Mouse (Mus musculus): ENCODE measurements around the gene Yme1l1. TPM values are rescaled to one million over a fixed set of nuclear protein-coding genes. Genes with fewer than 3 reads are reported as not detected.

Gene Yme1l1
- total and polyA plus RNA-seq, 3 experiments: 68.2 to 103 (median 72.9) TPM

DNA sequence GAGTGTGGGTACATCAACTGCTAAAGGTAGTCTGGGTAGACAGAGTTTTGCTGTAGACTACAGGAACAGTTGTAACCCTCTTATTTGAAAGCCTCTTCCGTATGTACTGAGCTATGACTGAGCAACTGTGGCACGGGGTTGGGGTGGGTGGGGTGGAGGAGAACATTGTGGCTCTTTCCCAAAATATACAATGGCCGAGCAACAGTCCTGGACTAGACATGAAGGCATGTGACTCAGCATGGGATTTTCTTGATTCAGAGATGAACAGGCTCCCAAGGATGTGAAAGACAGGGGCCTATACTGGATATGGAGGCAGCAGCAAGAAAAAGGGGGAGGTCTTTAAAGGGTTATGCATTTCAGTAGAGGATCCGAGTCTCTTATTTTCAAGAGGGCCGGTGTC lies 57.5 kb downstream of the Yme1l1 start:
- H3K4me1 ChIP-seq (ENCODE audit: control insufficient read depth in 1 of 2, insufficient read depth in 2 of 2, low read length in 2 of 2): no peaks in the 10 kb centered on the region
- H3K27me3 ChIP-seq (ENCODE audit: control insufficient read depth in 1 of 2, insufficient read depth in 2 of 2, low read length in 2 of 2): peaks cover 0 to 4% of the 10 kb centered on the region in 2 experiments; a peak in 3 of 4 replicates
- H3K9ac ChIP-seq (ENCODE audit: control insufficient read depth, low read depth, low read length, poor library complexity, severe bottlenecking): no peak overlapping the region
- no peak overlapping the region for H3K27ac ChIP-seq (ENCODE audit: control insufficient read depth, low read depth, low read length)
- no peaks in the 10 kb centered on the region for H3K79me2 ChIP-seq (ENCODE audit: control insufficient read depth, insufficient read depth, low read length, poor library complexity)
- DNase-seq (ENCODE audit: low read depth, low spot score): no peak
- no peak for TF ChIP-seq TAL1 (IDR thresholded peaks at IDR 0.05; ENCODE audit: low read length)
- TF ChIP-seq USF2 (IDR thresholded peaks at IDR 0.05; ENCODE audit: borderline replicate concordance in 1 of 2, insufficient read depth in 1 of 2, low read depth in 1 of 2, low read length in 2 of 2): no peak
- TF ChIP-seq RCOR1 (IDR thresholded peaks at IDR 0.05; ENCODE audit: low read depth, low read length): no peak
- no peak for TF ChIP-seq KAT2A (conservative IDR thresholded peaks at IDR 0.05; ENCODE audit: low read depth, low read length)
- no peak for TF ChIP-seq SMC3 (IDR thresholded peaks at IDR 0.05; ENCODE audit: low read depth, low read length)
- TF ChIP-seq MAX (IDR thresholded peaks at IDR 0.05; ENCODE audit: low read length): no peak
- no peak for TF ChIP-seq POLR2A (IDR thresholded peaks at IDR 0.05; ENCODE audit: control insufficient read depth in 1 of 2, insufficient read depth in 1 of 2, low read depth in 1 of 2, low read length in 2 of 2, poor library complexity in 1 of 2)
- no peak for TF ChIP-seq ZMIZ1 (IDR thresholded peaks at IDR 0.05; ENCODE audit: low read depth, low read length)
- no peak for TF ChIP-seq GATA1 (IDR thresholded peaks at IDR 0.05; ENCODE audit: low read depth, low read length)
- TF ChIP-seq UBTF (IDR thresholded peaks at IDR 0.05; ENCODE audit: borderline replicate concordance, insufficient read depth, low read depth, low read length): no peak
- no peak for TF ChIP-seq USF1 (IDR thresholded peaks at IDR 0.05; ENCODE audit: low read depth, low read length)
- TF ChIP-seq E2F4 (IDR thresholded peaks at IDR 0.05; ENCODE audit: borderline replicate concordance, low read depth, low read length): no peak
- no peak for TF ChIP-seq ZNF384 (IDR thresholded peaks at IDR 0.05; ENCODE audit: low read depth, low read length)
- TF ChIP-seq MAFK (IDR thresholded peaks at IDR 0.05; ENCODE audit: borderline replicate concordance, low read depth, low read length): no peak
- TF ChIP-seq POLR2AphosphoS5 (IDR thresholded peaks at IDR 0.05; ENCODE audit: borderline replicate concordance, low read depth, low read length): no peak
- no peak for TF ChIP-seq ELF1 (IDR thresholded peaks at IDR 0.05; ENCODE audit: low read depth, low read length)
- TF ChIP-seq NELFE (IDR thresholded peaks at IDR 0.05; ENCODE audit: low read depth, low read length): no peak
- TF ChIP-seq MAZ (IDR thresholded peaks at IDR 0.05; ENCODE audit: low read depth, low read length): no peak
- no peak for TF ChIP-seq TBP (IDR thresholded peaks at IDR 0.05; ENCODE audit: low read depth, low read length)
- no peak for TF ChIP-seq EP300 (IDR thresholded peaks at IDR 0.05; ENCODE audit: low read depth in 1 of 2, low read length in 2 of 2)
- no peaks in the 10 kb centered on the region for H3K36me3 ChIP-seq (ENCODE audit: control insufficient read depth in 1 of 2, insufficient read depth in 2 of 2, low read length in 2 of 2)
- H3K4me3 ChIP-seq (ENCODE audit: control insufficient read depth in 1 of 2, insufficient read depth in 1 of 2, low read depth in 2 of 2, low read length in 2 of 2): no peak overlapping the region
- H3K9me3 ChIP-seq (replicated peaks; ENCODE audit: insufficient read depth, low read length): no peaks in the 10 kb centered on the region

DNA sequence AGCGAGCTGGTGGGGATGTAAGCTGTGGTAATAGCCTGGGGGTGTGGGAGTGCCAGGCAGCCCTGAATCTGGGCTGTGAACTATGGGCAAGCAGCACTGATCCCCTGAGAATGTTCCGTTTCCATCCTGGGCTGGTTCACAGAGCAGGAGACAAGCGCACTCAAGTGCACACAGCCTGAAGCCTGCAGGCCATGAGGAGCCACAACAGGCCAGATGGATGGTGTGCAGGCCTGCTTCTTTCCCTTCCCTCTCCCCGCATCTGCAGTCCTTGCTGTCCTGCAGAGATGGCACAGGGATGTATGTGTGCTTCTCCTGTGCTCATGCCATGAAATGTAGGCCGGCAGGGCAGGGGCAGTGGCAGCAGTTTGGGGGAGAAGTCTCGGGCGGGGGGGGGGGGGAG lies 69.0 kb downstream of the Yme1l1 start:
- Histone ChIP-seq H3K27ac (ENCODE audit: control insufficient read depth, low read depth, low read length) (no peak overlapping the region), H3K36me3 (ENCODE audit: control insufficient read depth in 1 of 2, insufficient read depth in 2 of 2, low read length in 2 of 2) (no peaks in the 10 kb centered on the region), H3K9me3 (replicated peaks; ENCODE audit: insufficient read depth, low read length) (no peaks in the 10 kb centered on the region), H3K9ac (ENCODE audit: control insufficient read depth, low read depth, low read length, poor library complexity, severe bottlenecking) (no peak overlapping the region), H3K4me1 (ENCODE audit: control insufficient read depth in 1 of 2, insufficient read depth in 2 of 2, low read length in 2 of 2) (no peaks in the 10 kb centered on the region), H3K27me3 (ENCODE audit: control insufficient read depth in 1 of 2, insufficient read depth in 2 of 2, low read length in 2 of 2) (peaks cover 4 to 5% of the 10 kb centered on the region in 2 experiments), H3K79me2 (ENCODE audit: control insufficient read depth, insufficient read depth, low read length, poor library complexity) (no peaks in the 10 kb centered on the region), H3K4me3 (ENCODE audit: control insufficient read depth in 1 of 2, insufficient read depth in 1 of 2, low read depth in 2 of 2, low read length in 2 of 2) (no peak overlapping the region)
- no peak for DNase-seq (ENCODE audit: low read depth, low spot score)
- TF ChIP-seq NELFE (IDR thresholded peaks at IDR 0.05; ENCODE audit: low read depth, low read length) (no peak), ELF1 (IDR thresholded peaks at IDR 0.05; ENCODE audit: low read depth, low read length) (no peak), MAX (IDR thresholded peaks at IDR 0.05; ENCODE audit: low read length) (no peak), CTCF (IDR thresholded peaks at IDR 0.05 in 2 of 3, conservative IDR thresholded peaks at IDR 0.05 in 1 of 3; ENCODE audit: control insufficient read depth in 1 of 3, insufficient read depth in 1 of 3, low read depth in 2 of 3, low read length in 3 of 3, poor library complexity in 1 of 3, severe bottlenecking in 1 of 3) (no peak), POLR2A (IDR thresholded peaks at IDR 0.05; ENCODE audit: control insufficient read depth in 1 of 2, insufficient read depth in 1 of 2, low read depth in 1 of 2, low read length in 2 of 2, poor library complexity in 1 of 2) (no peak), UBTF (IDR thresholded peaks at IDR 0.05; ENCODE audit: borderline replicate concordance, insufficient read depth, low read depth, low read length) (no peak), POLR2AphosphoS5 (IDR thresholded peaks at IDR 0.05; ENCODE audit: borderline replicate concordance, low read depth, low read length) (no peak), BHLHE40 (IDR thresholded peaks at IDR 0.05; ENCODE audit: borderline replicate concordance, low read depth, low read length) (no peak), JUND (IDR thresholded peaks at IDR 0.05; ENCODE audit: low read depth, low read length) (no peak), HCFC1 (IDR thresholded peaks at IDR 0.05; ENCODE audit: low read depth, low read length) (no peak), ZKSCAN1 (IDR thresholded peaks at IDR 0.05; ENCODE audit: low read depth, low read length) (no peak), USF2 (IDR thresholded peaks at IDR 0.05; ENCODE audit: borderline replicate concordance in 1 of 2, insufficient read depth in 1 of 2, low read depth in 1 of 2, low read length in 2 of 2) (no peak), GATA1 (IDR thresholded peaks at IDR 0.05; ENCODE audit: low read depth, low read length) (no peak), MYB (IDR thresholded peaks at IDR 0.05; ENCODE audit: low read depth, low read length) (no peak), MAFK (IDR thresholded peaks at IDR 0.05; ENCODE audit: borderline replicate concordance, low read depth, low read length) (no peak), EP300 (IDR thresholded peaks at IDR 0.05; ENCODE audit: low read depth in 1 of 2, low read length in 2 of 2) (no peak), CHD2 (IDR thresholded peaks at IDR 0.05; ENCODE audit: low read length) (no peak), GABPA (IDR thresholded peaks at IDR 0.05; ENCODE audit: low read depth, low read length) (no peak)
